Mouse (Mus musculus) cerebral cortex, adult 2 months (tissue): ENCODE data around the gene Rasa4.

Experiments
- WGBS: fragments of 180-500 bp; shearing (Covaris S2); methylation state at CpG from one replicate; pipeline ENCODE4 v1.1.7; 2018; 5-methylcytosine and 5-hydroxymethylcytosine counted together

The Rasa4 gene

GRCm38 (mm10) chr5:136069411-136069810 lies 14.3 kb upstream of the Rasa4 start:
- 78% methylated on average over 2 of the region's 2 CpGs for WGBS

GRCm38 (mm10) chr5:136073051-136073450 lies 10.7 kb upstream of the Rasa4 start:
- WGBS, result 50% methylated on average over 6 of the region's 6 CpGs

- WGBS, result 73% methylated on average over 11 of the region's 11 CpGs
Measured at GRCm38 (mm10) chr5:136073526-136073925, 10.2 kb upstream of the Rasa4 start.

- WGBS, result 96% methylated on average over 5 of the region's 5 CpGs
Measured at GRCm38 (mm10) chr5:136075076-136075475, 8.6 kb upstream of the Rasa4 start.

- WGBS, result 26% methylated on average over 7 of the region's 7 CpGs
Measured at GRCm38 (mm10) chr5:136076284-136076683, 7.4 kb upstream of the Rasa4 start.

GRCm38 (mm10) chr5:136077001-136077550 lies 6.6 kb upstream of the Rasa4 start:
- 70% methylated on average over 9 of the region's 9 CpGs for WGBS

- 83% methylated on average over 5 of the region's 5 CpGs for WGBS
Measured at GRCm38 (mm10) chr5:136078136-136078535, 5.6 kb upstream of the Rasa4 start.

GRCm38 (mm10) chr5:136082345-136082744 lies 1.4 kb upstream of the Rasa4 start:
- 81% methylated on average over 4 of the region's 4 CpGs for WGBS

GRCm38 (mm10) chr5:136084144-136084881 lies 597 bp downstream of the Rasa4 start:
- WGBS, result 5% methylated on average over 23 of the region's 23 CpGs

GRCm38 (mm10) chr5:136084891-136085651 lies 1.4 kb downstream of the Rasa4 start:
- WGBS, result 39% methylated on average over 21 of the region's 21 CpGs

- 91% methylated on average over 8 of the region's 8 CpGs for WGBS
Measured at GRCm38 (mm10) chr5:136086290-136086689, 2.6 kb downstream of the Rasa4 start.

- 36% methylated on average over 14 of the region's 14 CpGs for WGBS
Measured at GRCm38 (mm10) chr5:136088821-136089575, 5.3 kb downstream of the Rasa4 start.

GRCm38 (mm10) chr5:136091927-136092326 lies 8.2 kb downstream of the Rasa4 start:
- 76% methylated on average over 5 of the region's 5 CpGs for WGBS

- WGBS, result 35% methylated on average over 8 of the region's 8 CpGs
Measured at GRCm38 (mm10) chr5:136094249-136095010, 10.7 kb downstream of the Rasa4 start.

GRCm38 (mm10) chr5:136095089-136095488 lies 11.4 kb downstream of the Rasa4 start:
- 75% methylated on average over 7 of the region's 7 CpGs for WGBS

- WGBS, result 88% methylated on average over 10 of the region's 10 CpGs
Measured at GRCm38 (mm10) chr5:136098536-136098935, 14.8 kb downstream of the Rasa4 start.

- 6% methylated on average over 41 of the region's 41 CpGs for WGBS
Measured at GRCm38 (mm10) chr5:136102099-136102820, 18.5 kb downstream of the Rasa4 start.

- 83% methylated on average over 5 of the region's 5 CpGs for WGBS
Measured at GRCm38 (mm10) chr5:136104511-136104910, 20.8 kb downstream of the Rasa4 start.

GRCm38 (mm10) chr5:136108486-136108885 lies 24.8 kb downstream of the Rasa4 start:
- WGBS, result 68% methylated on average over 2 of the region's 2 CpGs

- WGBS, result 80% methylated on average over 3 of the region's 3 CpGs
Measured at GRCm38 (mm10) chr5:136109042-136109441, 25.3 kb downstream of the Rasa4 start.

GRCm38 (mm10) chr5:136113546-136113945 lies 29.8 kb downstream of the Rasa4 start:
- 52% methylated on average over 4 of the region's 4 CpGs for WGBS
